16 mouse cellular contexts compared by ENCODE assay signal in genomic region chr14:23610054-23610453, GRCm38 (mm10).
"Had no signal": no experiment of that assay in that cellular context is flagged by ENCODE, and none has a peak within 500 bp of the region (broad histone marks: within the 10 kb centered on the region; RNA-seq: fewer than 3 reads in every experiment).

No protein-coding gene starts in this region.

- DNase-seq: forebrain, postnatal 0 days; gastrocnemius, postnatal 14 days; gastrocnemius, postnatal 36 days; heart, adult 11 months; heart, adult 2 months; heart, postnatal 14 days; heart, postnatal 36 days; kidney, adult 11 months; kidney, adult 2 months; kidney, adult 9 months; kidney, postnatal 14 days; kidney, postnatal 4 days; liver; liver, embryonic 13.5 days had no signal

- ATAC-seq: forebrain, postnatal 0 days; hindbrain, postnatal 0 days; intestine, embryonic 16.5 days had no signal
